Comparison of ENCODE assay signal across 10 mouse cellular contexts in genomic region chr15:25760304-25760703, GRCm38 (mm10).
A peak's percentile ranks its signal among the peaks of the same experiment; 100 is the strongest.
DNase-seq lines count a peak whose midpoint lies in the region; ATAC-seq and TF ChIP-seq lines count a peak whose summit lies in the region.
"Had no signal": no experiment of that assay in that cellular context is flagged by ENCODE, and none has a peak within 500 bp of the region (broad histone marks: within the 10 kb centered on the region; RNA-seq: fewer than 3 reads in every experiment).

No protein-coding gene starts in this region.

- ATAC-seq in stomach, embryonic 14.5 days (ENCODE audit: insufficient number of reproducible peaks, insufficient read depth, low FRiP score, low read depth): no peak
- ATAC-seq in stomach, postnatal 0 days (ENCODE audit: low FRiP score, low TSS enrichment): no peak
- ATAC-seq in midbrain, embryonic 15.5 days (replicated peaks): no peak
- ATAC-seq in granulocyte monocyte progenitor cell, adult 5-6 weeks (replicated peaks; ENCODE audit: poor library complexity, severe bottlenecking): no peak

- WGBS in stomach, embryonic 14.5 days: 80% methylated on average over 5 of the region's 5 CpGs
- 65% methylated on average over 5 of the region's 5 CpGs for WGBS in stomach, postnatal 0 days
- WGBS in midbrain, embryonic 15.5 days: 23% methylated on average over 5 of the region's 5 CpGs
- WGBS in limb, embryonic 10.5 days: 87% methylated on average over 5 of the region's 5 CpGs

- TF ChIP-seq CTCF in stomach, postnatal 0 days (IDR thresholded peaks at IDR 0.05; ENCODE audit: low read depth): no peak
- no peak for TF ChIP-seq CTCF in layer of hippocampus, adult 2 months (conservative IDR thresholded peaks at IDR 0.05)

- DNase-seq in stomach, postnatal 0 days (ENCODE audit: low spot score): no peak
- peak; percentile 59 to 85 for DNase-seq in layer of hippocampus, adult 2 months (ENCODE audit: low spot score in 2 of 2)
- no peak for DNase-seq in heart, postnatal 14 days
- no peak for DNase-seq in limb, embryonic 10.5 days (ENCODE audit: low spot score)
- no peak for DNase-seq in embryo, embryonic 10.5 days (ENCODE audit: low spot score)

- no peaks in the 10 kb centered on the region for H3K9me3 ChIP-seq in stomach, embryonic 14.5 days (ENCODE audit: control insufficient read depth, low read depth, low read length)
- no peaks in the 10 kb centered on the region for H3K9me3 ChIP-seq in stomach, postnatal 0 days (ENCODE audit: control insufficient read depth, low read length)
- no peaks in the 10 kb centered on the region for H3K9me3 ChIP-seq in midbrain, embryonic 15.5 days
- no peaks in the 10 kb centered on the region for H3K9me3 ChIP-seq in limb, embryonic 10.5 days (replicated peaks)
- H3K9me3 ChIP-seq: megakaryocyte, embryonic 14.5 days had no signal

- TF ChIP-seq EP300 in stomach, postnatal 0 days (optimal IDR thresholded peaks at IDR 0.05): no peak

- no peaks in the 10 kb centered on the region for H3K27me3 ChIP-seq in stomach, embryonic 14.5 days (ENCODE audit: control insufficient read depth, insufficient read depth, low read length)
- no peaks in the 10 kb centered on the region for H3K27me3 ChIP-seq in stomach, postnatal 0 days (ENCODE audit: control insufficient read depth, insufficient read depth, low read length)
- no peaks in the 10 kb centered on the region for H3K27me3 ChIP-seq in midbrain, embryonic 15.5 days (replicated peaks)
- no peaks in the 10 kb centered on the region for H3K27me3 ChIP-seq in limb, embryonic 10.5 days (ENCODE audit: low read depth, poor library complexity, severe bottlenecking)
- H3K27me3 ChIP-seq: megakaryocyte, embryonic 14.5 days had no signal

- no peak overlapping the region for H3K9ac ChIP-seq in stomach, embryonic 14.5 days (replicated peaks; ENCODE audit: low read depth, low read length)
- no peak overlapping the region for H3K9ac ChIP-seq in stomach, postnatal 0 days (ENCODE audit: low read length)
- H3K9ac ChIP-seq in midbrain, embryonic 15.5 days: no peak overlapping the region; the same call in 1 of the 2 replicates

- H3K27ac ChIP-seq in stomach, embryonic 14.5 days (ENCODE audit: low read length): no peak overlapping the region
- no peak overlapping the region for H3K27ac ChIP-seq in stomach, postnatal 0 days (replicated peaks)
- H3K27ac ChIP-seq in layer of hippocampus, adult 2 months: peak overlapping the region; percentile 89
- peak overlapping the region; percentile 80 for H3K27ac ChIP-seq in midbrain, embryonic 15.5 days
- H3K27ac ChIP-seq in limb, embryonic 10.5 days: no peak overlapping the region

- peaks cover 19% of the 10 kb centered on the region for H3K4me1 ChIP-seq in stomach, embryonic 14.5 days (ENCODE audit: control insufficient read depth, insufficient read depth, low read length)
- peaks cover 2% of the 10 kb centered on the region; the same call in 1 of the 2 replicates for H3K4me1 ChIP-seq in stomach, postnatal 0 days (replicated peaks; ENCODE audit: control insufficient read depth, insufficient read depth)
- H3K4me1 ChIP-seq in midbrain, embryonic 15.5 days: peaks cover 59% of the 10 kb centered on the region
- peaks cover 42% of the 10 kb centered on the region for H3K4me1 ChIP-seq in limb, embryonic 10.5 days

- H3K36me3 ChIP-seq in stomach, embryonic 14.5 days (ENCODE audit: control insufficient read depth, insufficient read depth, low read length): no peaks in the 10 kb centered on the region; the same call in 1 of the 2 replicates
- H3K36me3 ChIP-seq in stomach, postnatal 0 days (ENCODE audit: control insufficient read depth, insufficient read depth, low read length): 0 out of 2 replicates have a peak, but pooled peaks cover 2% of the 10 kb centered on the region
- no peaks in the 10 kb centered on the region for H3K36me3 ChIP-seq in midbrain, embryonic 15.5 days (replicated peaks)
- peaks cover 58% of the 10 kb centered on the region for H3K36me3 ChIP-seq in limb, embryonic 10.5 days
- H3K36me3 ChIP-seq: G1E had no signal

- intact Hi-C loops in heart, postnatal 14 days (cut with DNase I): no loop called here

- H3K4me3 ChIP-seq in stomach, embryonic 14.5 days (ENCODE audit: low read depth, low read length): peak overlapping the region; percentile 16; the same call in 1 of the 2 replicates
- no peak overlapping the region for H3K4me3 ChIP-seq in stomach, postnatal 0 days (ENCODE audit: low read depth, low read length)
- peak overlapping the region; percentile 32; the same call in 1 of the 2 replicates for H3K4me3 ChIP-seq in layer of hippocampus, adult 2 months
- no peak overlapping the region for H3K4me3 ChIP-seq in midbrain, embryonic 15.5 days
- H3K4me3 ChIP-seq in limb, embryonic 10.5 days: no peak overlapping the region
- H3K4me3 ChIP-seq: megakaryocyte, embryonic 14.5 days had no signal

- H3K4me2 ChIP-seq in stomach, embryonic 14.5 days (replicated peaks; ENCODE audit: low read depth, low read length): peak overlapping the region; percentile 36; the same call in 1 of the 2 replicates
- H3K4me2 ChIP-seq in stomach, postnatal 0 days (replicated peaks; ENCODE audit: low read depth): no peak overlapping the region
- peak overlapping the region; percentile 40; the same call in 1 of the 2 replicates for H3K4me2 ChIP-seq in midbrain, embryonic 15.5 days

Comparison
In these comparisons a context has a peak if more than half of its experiments do, and no peak if none do; other contexts are left out.
1. H3K4me3 ChIP-seq: peak in stomach, embryonic 14.5 days (single experiment) and layer of hippocampus, adult 2 months (single experiment); none in stomach, postnatal 0 days (single experiment), midbrain, embryonic 15.5 days (single experiment) and limb, embryonic 10.5 days (single experiment).
2. H3K27ac ChIP-seq: peak in layer of hippocampus, adult 2 months (single experiment) and midbrain, embryonic 15.5 days (single experiment); none in stomach, embryonic 14.5 days (single experiment), stomach, postnatal 0 days (single experiment) and limb, embryonic 10.5 days (single experiment).
3. DNase-seq: peak in layer of hippocampus, adult 2 months (2 of 2); none in stomach, postnatal 0 days (single experiment), heart, postnatal 14 days (0 of 2), limb, embryonic 10.5 days (single experiment) and embryo, embryonic 10.5 days (single experiment).